Mouse (Mus musculus) neural tube, embryonic 14.5 days (tissue): Measurements from ENCODE around the gene Nmt1. TPM values are rescaled to one million over a fixed set of nuclear protein-coding genes. Genes with fewer than 3 reads are reported as not detected.
A peak's percentile ranks its signal among the peaks of the same experiment; 100 is the strongest.

Experiments
- ATAC-seq: fragments of 200-750 bp; cut with Nextera tagmentation; 2 replicates; pipeline ENCODE4 v1.8.0; 2017; ENCODE audit warnings: low read depth, mild to moderate bottlenecking, moderate TSS enrichment, moderate library complexity
- H3K27ac ChIP-seq: fragments of 300-500 bp; sonication (generic); 2 replicates; pipeline ENCODE4 v1.5.1; 2014; ENCODE audit warnings: low read depth, mild to moderate bottlenecking, control low read depth, low read length, moderate library complexity, mixed read lengths
- H3K27me3 ChIP-seq: fragments of 300-500 bp; sonication (generic); 2 replicates; pipeline ENCODE4 v1.6.1; 2014; ENCODE audit warnings: low read length; ENCODE audit not compliant: control insufficient read depth, insufficient read depth
- H3K36me3 ChIP-seq: fragments of 300-500 bp; sonication (generic); 2 replicates; pipeline ENCODE4 v1.6.1; 2014; ENCODE audit warnings: low read length, mixed read lengths; ENCODE audit not compliant: control insufficient read depth, insufficient read depth
- H3K4me1 ChIP-seq: fragments of 300-500 bp; sonication (generic); 2 replicates; pipeline ENCODE4 v1.6.1; 2014; ENCODE audit warnings: low read length; ENCODE audit not compliant: control insufficient read depth, insufficient read depth
- H3K4me2 ChIP-seq: fragments of 300-500 bp; sonication (generic); 2 replicates; pipeline ENCODE4 v1.6.1; 2014; ENCODE audit warnings: mild to moderate bottlenecking, low read depth, low read length, control low read depth
- H3K4me3 ChIP-seq: fragments of 300-500 bp; sonication (generic); 2 replicates; pipeline ENCODE4 v1.5.1; 2014; ENCODE audit warnings: low read depth, low read length, control low read depth, mixed read lengths
- H3K9ac ChIP-seq: fragments of 300-500 bp; sonication (generic); replicated peaks from 2 replicates; pipeline ENCODE4 v1.6.1; 2014; ENCODE audit warnings: low read depth, mild to moderate bottlenecking, control low read depth, low read length, mixed read lengths
- H3K9me3 ChIP-seq: fragments of 300-500 bp; sonication (generic); 2 replicates; pipeline ENCODE4 v1.6.1; 2016; ENCODE audit warnings: low read length; ENCODE audit not compliant: control insufficient read depth
- WGBS: fragments of 180-500 bp; shearing (Covaris S2); extraction: QIAGEN DNeasy Blood & Tissue Kit; methylation state at CpG from one replicate; pipeline ENCODE4 v1.1.7; 2014; 5-methylcytosine and 5-hydroxymethylcytosine counted together
- polyA plus RNA-seq: library from polyadenylated mRNA; unstranded; fragments of >200 nt; fragmentation: Nextera tagmentation; extraction: Ambion mirVana; gene quantifications from 2 replicates; pipeline ENCODE4 v1.2.1, GENCODE M21; 2014

Nmt1 gene
- polyA plus RNA-seq, 1 experiment from 2014 or later = 35.5 TPM

DNA sequence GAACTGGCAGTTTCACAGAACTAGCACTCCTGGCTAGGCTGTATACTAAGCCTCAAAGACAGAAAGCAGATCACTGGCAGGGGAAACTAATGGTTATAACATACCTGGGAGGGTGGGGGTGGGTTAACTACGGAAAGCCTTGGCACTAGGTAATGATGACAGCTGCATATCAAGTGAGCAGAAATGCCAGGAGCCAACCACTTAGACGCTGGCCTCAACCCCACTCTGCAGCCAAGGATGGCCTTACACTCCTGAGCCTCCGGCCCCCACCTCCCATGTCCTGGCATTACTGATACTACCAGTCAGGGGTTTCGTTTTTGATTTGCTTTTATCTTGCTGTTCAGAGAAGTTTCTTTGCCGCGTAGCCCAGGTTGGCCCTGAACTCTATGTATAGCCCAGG is 67.8 kb downstream of the Nmt1 start:
- no peak overlapping the region for H3K27ac ChIP-seq
- WGBS = 87% methylated on average over 6 of the region's 6 CpGs
- no peak for ATAC-seq

DNA sequence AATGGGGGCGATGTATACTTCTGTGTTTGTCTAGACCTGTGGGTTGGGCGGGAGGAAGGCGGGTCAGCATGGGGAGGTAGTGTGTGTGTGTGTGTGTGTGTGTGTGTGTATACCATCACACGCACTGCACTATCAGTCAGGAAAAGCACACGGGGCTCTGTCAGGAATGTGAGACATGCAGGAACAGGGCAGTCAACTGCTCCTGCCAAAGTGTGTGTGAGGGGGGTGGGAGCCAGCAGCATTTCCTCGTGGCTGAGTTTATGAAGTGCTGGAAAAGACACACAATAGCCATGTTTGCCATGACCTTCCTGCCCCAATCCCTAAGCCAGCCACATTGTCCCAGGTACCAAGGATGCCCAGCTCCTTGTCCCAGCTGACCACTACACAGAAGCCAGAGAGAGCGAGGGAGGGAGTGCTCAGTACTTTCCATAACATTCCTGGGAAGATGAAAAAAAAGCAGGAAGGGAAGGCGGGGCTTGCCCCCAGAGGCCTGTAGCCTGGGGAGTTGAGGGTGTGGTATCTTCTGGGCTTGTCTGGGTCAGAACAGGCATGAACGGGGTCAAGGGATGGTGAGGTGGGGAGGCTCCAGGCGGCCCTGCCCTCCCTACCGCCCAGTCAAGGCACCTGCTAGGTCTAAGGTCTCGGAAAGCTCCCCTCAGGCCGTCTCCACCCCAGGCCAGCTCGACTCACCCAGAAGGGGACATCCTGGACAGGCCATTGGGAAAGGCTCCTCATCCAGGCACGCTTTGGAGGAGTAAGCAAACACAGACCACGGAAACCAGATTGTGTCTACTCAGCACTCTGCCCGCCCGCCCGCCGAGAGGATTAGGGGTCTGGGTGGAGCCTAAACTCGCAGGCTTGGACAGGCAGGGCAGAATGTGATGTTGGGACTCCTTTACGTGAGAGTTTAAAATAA is 69.2 kb downstream of the Nmt1 start:
- 26% methylated on average over 22 of the region's 22 CpGs for WGBS
- H3K27ac ChIP-seq = no peak overlapping the region
- ATAC-seq = no peak
- H3K4me3 ChIP-seq = no peak overlapping the region
- H3K9ac ChIP-seq = no peak overlapping the region
- peaks cover 14% of the 10 kb centered on the region; the same call in 1 of the 2 replicates for H3K27me3 ChIP-seq
- H3K9me3 ChIP-seq = no peaks in the 10 kb centered on the region
- peaks cover 6% of the 10 kb centered on the region; the same call in 1 of the 2 replicates for H3K4me1 ChIP-seq
- no peaks in the 10 kb centered on the region for H3K36me3 ChIP-seq
- H3K4me2 ChIP-seq = no peak overlapping the region

More for the DNA sequence above, 67.8 kb downstream of the Nmt1 start:
- no peak overlapping the region for H3K9ac ChIP-seq
- H3K4me3 ChIP-seq = no peak overlapping the region
- no peaks in the 10 kb centered on the region for H3K4me1 ChIP-seq
- no peak overlapping the region for H3K4me2 ChIP-seq
- H3K9me3 ChIP-seq = no peaks in the 10 kb centered on the region
- peaks cover 10% of the 10 kb centered on the region; the same call in 1 of the 2 replicates for H3K27me3 ChIP-seq
- H3K36me3 ChIP-seq = no peaks in the 10 kb centered on the region

DNA sequence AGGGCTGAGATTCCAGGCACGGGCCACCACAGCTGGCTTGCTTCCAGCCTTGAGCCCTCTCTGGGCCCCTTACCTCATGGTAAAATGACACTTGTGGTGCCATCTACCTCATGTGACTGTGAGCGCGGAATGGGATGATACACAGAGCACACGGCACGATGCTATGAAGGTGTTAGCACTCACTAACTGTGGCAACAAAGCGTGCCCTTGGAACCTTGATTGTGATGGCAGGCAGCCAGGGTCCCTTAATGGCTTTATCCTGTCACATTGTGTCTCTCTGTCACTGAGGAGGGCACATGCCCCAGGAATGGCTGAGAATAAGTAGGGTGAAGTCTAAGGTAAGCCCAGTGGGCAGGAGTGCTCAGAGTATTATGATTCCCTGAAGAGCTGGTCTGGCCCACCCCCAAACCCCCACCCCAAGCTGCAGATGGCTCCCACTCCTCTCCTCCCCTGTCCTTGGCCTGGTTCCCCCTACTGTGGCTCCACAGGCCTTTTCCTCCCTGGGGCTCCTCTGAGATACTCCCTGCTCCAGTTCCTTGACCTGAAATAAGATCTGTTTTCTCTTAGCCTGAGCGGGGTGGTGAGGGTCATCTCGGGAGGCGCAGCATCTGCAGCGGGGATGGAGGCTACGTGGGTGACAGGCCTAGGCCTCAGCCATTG is 70.7 kb downstream of the Nmt1 start:
- Histone ChIP-seq H3K4me3 (no peak overlapping the region), H3K4me1 (peaks cover 12% of the 10 kb centered on the region; the same call in 1 of the 2 replicates), H3K36me3 (no peaks in the 10 kb centered on the region), H3K9ac (no peak overlapping the region), H3K27ac (no peak overlapping the region), H3K27me3 (peaks cover 17% of the 10 kb centered on the region; the same call in 1 of the 2 replicates), H3K4me2 (no peak overlapping the region), H3K9me3 (no peaks in the 10 kb centered on the region)
- WGBS = 63% methylated on average over 11 of the region's 11 CpGs
- no peak for ATAC-seq

DNA sequence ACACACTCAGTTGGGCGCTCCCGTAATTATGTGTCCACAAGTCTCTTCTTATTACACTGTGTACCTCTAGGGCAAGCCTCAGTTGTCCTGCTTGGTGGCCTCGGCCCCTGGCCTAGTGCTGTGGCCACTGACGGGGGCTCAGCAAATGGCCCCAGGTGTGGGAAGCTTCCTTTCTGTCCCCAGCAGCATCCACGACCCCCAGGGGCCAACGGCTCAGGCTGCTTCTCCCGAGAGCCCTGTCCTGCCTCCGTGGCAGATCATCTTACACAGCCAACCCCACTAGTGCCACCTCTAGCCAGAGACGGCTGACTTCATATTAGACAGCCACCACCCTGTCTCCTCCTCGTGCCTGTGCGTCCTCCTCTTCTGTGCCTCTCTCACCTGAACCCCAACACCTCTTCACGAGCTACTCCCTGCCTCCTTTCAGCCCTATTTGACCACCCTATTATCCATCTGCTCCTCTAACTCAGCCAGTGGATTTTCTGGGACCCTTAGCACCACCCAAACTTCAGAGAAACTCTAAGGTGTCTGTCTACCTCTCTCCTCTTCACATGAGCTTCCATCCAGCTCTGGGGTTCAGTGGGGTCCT is 71.5 kb downstream of the Nmt1 start:
- H3K27me3 ChIP-seq = peaks cover 17% of the 10 kb centered on the region; the same call in 1 of the 2 replicates

DNA sequence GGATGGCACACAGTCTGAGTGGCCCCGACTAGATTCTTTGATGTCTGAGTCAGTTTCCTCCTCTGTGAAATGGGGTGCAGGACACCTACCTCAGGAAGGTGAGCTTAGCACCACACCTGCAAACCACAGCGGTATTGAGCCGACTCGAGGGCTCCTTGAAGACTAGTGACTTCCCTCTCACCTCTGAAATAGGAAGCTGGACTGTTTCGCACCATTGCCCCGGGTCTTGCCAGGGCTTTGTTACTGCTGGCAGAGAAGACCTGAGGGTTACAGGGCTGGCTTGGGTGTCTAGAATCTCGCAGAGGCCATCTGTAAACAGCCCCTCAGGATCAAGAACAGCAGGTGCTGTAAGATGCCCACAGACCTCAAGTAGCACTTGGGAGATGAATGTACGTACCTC is 72.4 kb downstream of the Nmt1 start:
- Histone ChIP-seq H3K4me1 (peaks cover 12% of the 10 kb centered on the region; the same call in 1 of the 2 replicates), H3K4me2 (no peak overlapping the region), H3K36me3 (no peaks in the 10 kb centered on the region), H3K4me3 (no peak overlapping the region), H3K27me3 (peaks cover 17% of the 10 kb centered on the region; the same call in 1 of the 2 replicates), H3K9ac (no peak overlapping the region), H3K27ac (no peak overlapping the region), H3K9me3 (no peaks in the 10 kb centered on the region)
- no peak for ATAC-seq
- 72% methylated on average over 8 of the region's 8 CpGs for WGBS

More for the DNA sequence above, 71.5 kb downstream of the Nmt1 start:
- H3K9ac ChIP-seq = no peak overlapping the region
- H3K4me3 ChIP-seq = no peak overlapping the region
- no peak overlapping the region for H3K4me2 ChIP-seq
- H3K4me1 ChIP-seq = peaks cover 12% of the 10 kb centered on the region; the same call in 1 of the 2 replicates
- H3K9me3 ChIP-seq = no peaks in the 10 kb centered on the region
- no peak for ATAC-seq
- WGBS = 66% methylated on average over 12 of the region's 12 CpGs
- no peaks in the 10 kb centered on the region for H3K36me3 ChIP-seq
- no peak overlapping the region for H3K27ac ChIP-seq

DNA sequence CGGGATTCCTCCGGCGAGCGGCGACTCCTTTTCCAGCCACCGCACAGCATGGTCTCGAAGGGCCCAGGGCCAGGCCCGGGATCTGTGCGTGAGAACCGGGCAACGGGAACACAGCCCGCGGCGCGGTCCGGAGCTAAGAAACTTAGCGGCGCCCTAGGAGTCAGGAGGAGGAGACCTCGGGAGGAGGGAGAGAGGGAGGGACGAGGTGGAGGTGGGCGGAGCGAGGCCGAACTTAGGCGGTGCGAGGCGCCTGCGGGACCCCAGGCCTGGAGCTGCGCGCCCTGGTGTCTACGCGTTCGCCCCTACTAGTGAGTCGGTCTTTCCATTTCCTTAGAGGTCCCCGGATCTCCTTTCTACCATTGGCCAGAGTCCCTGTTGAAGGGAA is 73.5 kb downstream of the Nmt1 start, which contains the start of the genes Plcd3 and Acbd4:
Gene Plcd3, minus strand, starts transcription at position 178 of the 385 bp plus-strand sequence.
Gene Acbd4, plus strand, starts transcription at position 202 of the 385 bp plus-strand sequence.
- H3K4me2 ChIP-seq = peak within 1 kb of the TSS; percentile 57
- H3K36me3 ChIP-seq = no peaks in the 10 kb centered on the region
- peak within 1 kb of the TSS; percentile 41 for H3K9ac ChIP-seq
- H3K4me3 ChIP-seq = peak within 1 kb of the TSS; percentile 33
- H3K27ac ChIP-seq = no peak within 1 kb of the TSS
- peak; percentile 29; the same call in 1 of the 2 replicates for ATAC-seq
- H3K27me3 ChIP-seq = peaks cover 17% of the 10 kb centered on the region; the same call in 1 of the 2 replicates
- peaks cover 12% of the 10 kb centered on the region; the same call in 1 of the 2 replicates for H3K4me1 ChIP-seq
- under 1% methylated on average over 34 of the region's 34 CpGs for WGBS
- no peaks in the 10 kb centered on the region for H3K9me3 ChIP-seq

DNA sequence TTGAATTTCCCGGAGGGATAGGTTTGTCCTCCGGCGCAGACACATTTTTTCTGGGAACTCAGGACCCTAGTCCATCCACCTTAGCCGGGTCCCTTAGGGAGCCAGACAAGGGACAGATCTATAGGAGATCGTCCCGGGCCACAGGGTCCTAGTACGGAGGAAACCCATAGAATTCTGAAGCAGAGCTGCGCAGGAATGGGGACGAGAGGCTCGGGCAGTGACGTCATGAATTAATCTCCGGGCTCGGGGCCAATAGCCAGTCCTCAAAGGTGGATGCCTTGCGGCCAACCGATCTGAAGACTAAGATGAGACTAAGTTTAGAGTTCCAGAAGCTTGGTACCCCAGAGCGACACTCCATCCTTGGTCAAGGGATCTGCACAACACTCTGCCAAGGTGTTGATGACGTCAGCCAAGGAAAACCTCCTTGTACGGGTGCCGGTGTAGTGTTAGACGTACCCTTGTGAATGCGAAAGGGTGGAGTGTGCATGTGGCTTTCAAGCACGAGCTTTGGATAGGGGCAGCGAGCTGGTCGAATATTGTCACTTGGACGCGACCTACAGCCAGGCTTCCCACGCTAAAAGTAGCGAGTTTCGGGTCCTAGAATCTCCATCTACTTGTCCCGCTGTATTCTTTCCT is 74.0 kb downstream of the Nmt1 start:
- Histone ChIP-seq H3K9ac (peak overlapping the region; percentile 41), H3K27ac (no peak overlapping the region), H3K36me3 (no peaks in the 10 kb centered on the region), H3K4me1 (peaks cover 12% of the 10 kb centered on the region; the same call in 1 of the 2 replicates), H3K27me3 (peaks cover 17% of the 10 kb centered on the region; the same call in 1 of the 2 replicates), H3K4me3 (peak overlapping the region; percentile 33), H3K9me3 (no peaks in the 10 kb centered on the region), H3K4me2 (peak overlapping the region; percentile 57)
- ATAC-seq = peak; percentile 50; the same call in 1 of the 2 replicates
- 2% methylated on average over 30 of the region's 30 CpGs for WGBS

DNA sequence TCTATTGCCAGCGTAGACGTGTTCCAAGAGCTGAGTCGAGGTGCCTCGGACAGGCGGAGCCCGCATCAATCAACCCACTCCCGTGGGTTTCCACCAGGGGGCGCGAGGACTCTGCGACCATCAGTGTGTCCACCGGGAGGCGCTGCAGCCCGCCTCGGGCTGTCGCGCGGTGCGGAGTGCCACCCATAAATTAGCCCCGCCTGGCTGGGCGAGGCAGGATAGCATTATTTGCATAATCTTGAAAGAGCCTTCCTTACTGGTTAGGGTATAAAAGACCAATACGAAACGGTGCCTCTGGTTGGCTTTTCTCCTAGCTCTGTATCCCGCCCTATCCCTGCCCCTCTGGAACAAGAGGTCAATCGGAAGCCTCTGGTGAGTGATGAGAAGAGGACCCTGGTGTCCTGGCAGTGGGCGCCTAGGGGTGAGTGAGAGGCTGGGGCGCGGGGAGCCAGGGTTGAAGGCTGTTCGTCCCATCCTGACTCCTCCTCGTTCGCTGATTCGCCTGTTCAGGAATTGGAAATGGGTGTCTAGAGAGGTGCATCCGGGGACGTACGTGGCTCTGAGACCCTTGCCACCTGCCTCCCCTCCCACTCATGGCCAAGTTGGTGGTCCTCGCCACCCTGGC is 74.8 kb downstream of the Nmt1 start:
- Histone ChIP-seq H3K4me1 (peaks cover 12% of the 10 kb centered on the region; the same call in 1 of the 2 replicates), H3K27me3 (peaks cover 17% of the 10 kb centered on the region; the same call in 1 of the 2 replicates)

More for the DNA sequence above, 74.8 kb downstream of the Nmt1 start:
- peak; percentile 79 for ATAC-seq
- WGBS = under 1% methylated on average over 35 of the region's 35 CpGs
- H3K4me2 ChIP-seq = peak overlapping the region; percentile 57
- H3K9me3 ChIP-seq = no peaks in the 10 kb centered on the region
- 0 out of 2 replicates have a peak overlapping the region, but pooled peaks have one; percentile 16 for H3K9ac ChIP-seq
- peak overlapping the region; percentile 33 for H3K4me3 ChIP-seq
- no peaks in the 10 kb centered on the region for H3K36me3 ChIP-seq
- no peak overlapping the region for H3K27ac ChIP-seq
